Mouse (Mus musculus): ENCODE measurements around the gene S1pr2.

DNA sequence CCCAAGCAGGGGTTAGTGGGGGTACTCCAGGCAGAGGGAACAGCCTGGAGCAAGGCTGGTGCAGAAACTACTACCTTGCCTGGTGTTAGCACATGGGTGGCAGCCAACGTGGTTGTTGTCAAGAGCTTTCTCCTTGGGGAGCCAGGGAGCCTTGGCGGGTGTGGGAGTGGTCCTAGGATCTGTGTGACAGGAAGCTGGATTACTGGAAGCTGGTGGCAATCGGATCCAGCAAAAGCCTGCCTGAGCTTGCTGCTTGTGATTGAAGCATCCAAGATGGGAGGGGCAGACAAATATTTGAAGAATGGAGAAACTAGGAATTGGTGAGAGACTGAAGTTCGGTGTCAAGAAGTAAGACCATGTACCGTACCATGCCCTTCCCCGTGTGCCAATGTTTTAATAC, 45.7 kb upstream of the S1pr2 start:
- no peak for TF ChIP-seq EP300 (IDR thresholded peaks at IDR 0.05; ENCODE audit: low read depth)
- TF ChIP-seq CTCF (IDR thresholded peaks at IDR 0.05; ENCODE audit: low read depth), result no peak

All from liver, embryonic 14.5 days (tissue).